Mouse (Mus musculus) neural tube, embryonic 12.5 days (tissue): ENCODE data around the gene Lrig2. TPM values are rescaled to one million over a fixed set of nuclear protein-coding genes. Genes with fewer than 3 reads are reported as not detected.

Source experiments
- ATAC-seq: fragments of 200-750 bp; cut with Nextera tagmentation; 2 replicates; pipeline ENCODE4 v1.8.0; 2017; ENCODE audit warnings: low read depth, mild to moderate bottlenecking, moderate TSS enrichment, moderate library complexity; ENCODE audit not compliant: low FRiP score
- H3K27ac ChIP-seq: fragments of 300-500 bp; sonication (generic); 2 replicates; pipeline ENCODE4 v1.5.1; 2016
- H3K27me3 ChIP-seq: fragments of 300-500 bp; sonication (generic); replicated peaks from 2 replicates; pipeline ENCODE4 v1.6.1; 2016; ENCODE audit warnings: mild to moderate bottlenecking
- H3K36me3 ChIP-seq: fragments of 300-500 bp; sonication (generic); 2 replicates; pipeline ENCODE4 v1.6.1; 2016; ENCODE audit warnings: mild to moderate bottlenecking
- H3K4me1 ChIP-seq: fragments of 300-500 bp; sonication (generic); 2 replicates; pipeline ENCODE4 v1.6.1; 2016
- H3K4me2 ChIP-seq: fragments of 300-500 bp; sonication (generic); replicated peaks from 2 replicates; pipeline ENCODE4 v1.6.1; 2016; ENCODE audit warnings: mild to moderate bottlenecking
- H3K4me3 ChIP-seq: fragments of 300-500 bp; sonication (generic); 2 replicates; pipeline ENCODE4 v1.5.1; 2016
- H3K9ac ChIP-seq: fragments of 300-500 bp; sonication (generic); 2 replicates; pipeline ENCODE4 v1.6.1; 2016; ENCODE audit warnings: mild to moderate bottlenecking
- H3K9me3 ChIP-seq: fragments of 300-500 bp; sonication (generic); 2 replicates; pipeline ENCODE4 v1.6.1; 2016; ENCODE audit warnings: mild to moderate bottlenecking
- WGBS: fragments of 180-500 bp; shearing (Covaris S2); methylation state at CpG from one replicate; pipeline ENCODE4 v1.1.7; 2016; 5-methylcytosine and 5-hydroxymethylcytosine counted together
- polyA plus RNA-seq: library from polyadenylated mRNA; unstranded; fragments of >200 nt; fragmentation: Nextera tagmentation; extraction: Ambion mirVana; gene quantifications from 2 replicates; pipeline ENCODE4 v1.2.1, GENCODE M21; 2016

Gene Lrig2
- polyA plus RNA-seq, 1 experiment from 2014 or later: 30.9 TPM

GRCm38 (mm10) chr3:104383681-104384341, 127.9 kb downstream of the Lrig2 start:
- 65% methylated on average over 9 of the region's 9 CpGs for WGBS
- Histone ChIP-seq H3K9me3 (no peaks in the 10 kb centered on the region), H3K36me3 (no peaks in the 10 kb centered on the region), H3K4me1 (no peaks in the 10 kb centered on the region), H3K27me3 (no peaks in the 10 kb centered on the region), H3K27ac (no peak overlapping the region), H3K4me2 (no peak overlapping the region), H3K9ac (no peak overlapping the region), H3K4me3 (no peak overlapping the region)
- no peak for ATAC-seq

GRCm38 (mm10) chr3:104378228-104378627, 133.5 kb downstream of the Lrig2 start:
- no peak overlapping the region for H3K9ac ChIP-seq
- H3K36me3 ChIP-seq: no peaks in the 10 kb centered on the region
- H3K4me2 ChIP-seq: no peak overlapping the region
- 76% methylated on average over 3 of the region's 3 CpGs for WGBS
- no peaks in the 10 kb centered on the region for H3K9me3 ChIP-seq
- H3K27ac ChIP-seq: no peak overlapping the region
- H3K27me3 ChIP-seq: no peaks in the 10 kb centered on the region
- H3K4me3 ChIP-seq: no peak overlapping the region
- H3K4me1 ChIP-seq: no peaks in the 10 kb centered on the region
- ATAC-seq: no peak

- H3K4me1 ChIP-seq: no peaks in the 10 kb centered on the region
- no peaks in the 10 kb centered on the region for H3K27me3 ChIP-seq
- no peaks in the 10 kb centered on the region for H3K36me3 ChIP-seq
- no peak overlapping the region for H3K4me2 ChIP-seq
- ATAC-seq: no peak
- H3K4me3 ChIP-seq: no peak overlapping the region
- WGBS: 83% methylated on average over 8 of the region's 8 CpGs
- H3K27ac ChIP-seq: no peak overlapping the region
- no peak overlapping the region for H3K9ac ChIP-seq
- no peaks in the 10 kb centered on the region for H3K9me3 ChIP-seq
Measured at GRCm38 (mm10) chr3:104373907-104374306, 137.8 kb downstream of the Lrig2 start.

- H3K9me3 ChIP-seq: no peaks in the 10 kb centered on the region
- no peak overlapping the region for H3K4me2 ChIP-seq
- no peak for ATAC-seq
- H3K4me1 ChIP-seq: 0 out of 2 replicates have a peak, but pooled peaks cover 4% of the 10 kb centered on the region
- no peak overlapping the region for H3K9ac ChIP-seq
- WGBS: 93% methylated on average over 2 of the region's 2 CpGs
- H3K4me3 ChIP-seq: no peak overlapping the region
- no peak overlapping the region for H3K27ac ChIP-seq
- no peaks in the 10 kb centered on the region for H3K36me3 ChIP-seq
- 0 out of 2 replicates have a peak, but pooled peaks cover 6% of the 10 kb centered on the region for H3K27me3 ChIP-seq
Measured at GRCm38 (mm10) chr3:104372374-104372773, 139.3 kb downstream of the Lrig2 start.

GRCm38 (mm10) chr3:104367912-104368311, 143.8 kb downstream of the Lrig2 start:
- Histone ChIP-seq H3K4me3 (no peak overlapping the region), H3K4me1 (0 out of 2 replicates have a peak, but pooled peaks cover 4% of the 10 kb centered on the region), H3K36me3 (no peaks in the 10 kb centered on the region), H3K27me3 (peaks cover 6% of the 10 kb centered on the region; the same call in 1 of the 2 replicates), H3K27ac (no peak overlapping the region), H3K9me3 (no peaks in the 10 kb centered on the region), H3K9ac (no peak overlapping the region), H3K4me2 (no peak overlapping the region)
- ATAC-seq: no peak
- 76% methylated on average over 2 of the region's 2 CpGs for WGBS

- Histone ChIP-seq H3K4me1 (no peaks in the 10 kb centered on the region), H3K36me3 (no peaks in the 10 kb centered on the region), H3K9me3 (no peaks in the 10 kb centered on the region), H3K4me3 (no peak overlapping the region), H3K27ac (no peak overlapping the region), H3K27me3 (peaks cover 3% of the 10 kb centered on the region), H3K4me2 (no peak overlapping the region), H3K9ac (no peak overlapping the region)
- 79% methylated on average over 8 of the region's 8 CpGs for WGBS
- ATAC-seq: no peak
Measured at GRCm38 (mm10) chr3:104361814-104362213, 149.9 kb downstream of the Lrig2 start.

- Histone ChIP-seq H3K27ac (no peak overlapping the region), H3K4me1 (no peaks in the 10 kb centered on the region), H3K4me2 (no peak overlapping the region), H3K27me3 (peaks cover 13% of the 10 kb centered on the region), H3K4me3 (no peak overlapping the region), H3K9ac (no peak overlapping the region), H3K36me3 (no peaks in the 10 kb centered on the region), H3K9me3 (no peaks in the 10 kb centered on the region)
- no peak for ATAC-seq
- WGBS: 82% methylated on average over 5 of the region's 5 CpGs
Measured at GRCm38 (mm10) chr3:104360325-104360724, 151.4 kb downstream of the Lrig2 start.

- H3K4me2 ChIP-seq: no peak overlapping the region
- H3K27me3 ChIP-seq: peaks cover 21% of the 10 kb centered on the region
- no peak for ATAC-seq
- no peak overlapping the region for H3K4me3 ChIP-seq
- no peak overlapping the region for H3K27ac ChIP-seq
- WGBS: 56% methylated on average over 8 of the region's 8 CpGs
- no peak overlapping the region for H3K9ac ChIP-seq
- H3K9me3 ChIP-seq: no peaks in the 10 kb centered on the region
- H3K36me3 ChIP-seq: no peaks in the 10 kb centered on the region
- H3K4me1 ChIP-seq: no peaks in the 10 kb centered on the region
Measured at GRCm38 (mm10) chr3:104359225-104360135, 152.2 kb downstream of the Lrig2 start.

GRCm38 (mm10) chr3:104358747-104359146, 153.0 kb downstream of the Lrig2 start:
- Histone ChIP-seq H3K4me3 (no peak overlapping the region), H3K4me1 (no peaks in the 10 kb centered on the region), H3K27ac (no peak overlapping the region), H3K27me3 (peaks cover 26% of the 10 kb centered on the region), H3K9me3 (no peaks in the 10 kb centered on the region), H3K9ac (no peak overlapping the region), H3K4me2 (no peak overlapping the region), H3K36me3 (no peaks in the 10 kb centered on the region)
- WGBS: 85% methylated on average over 5 of the region's 5 CpGs
- ATAC-seq: 0 out of 2 replicates have a peak, but pooled peaks have one; percentile 9

GRCm38 (mm10) chr3:104356106-104356505, 155.6 kb downstream of the Lrig2 start:
- ATAC-seq: no peak
- Histone ChIP-seq H3K4me1 (peaks cover 7% of the 10 kb centered on the region), H3K27me3 (peaks cover 33% of the 10 kb centered on the region), H3K9ac (no peak overlapping the region), H3K4me2 (no peak overlapping the region), H3K36me3 (no peaks in the 10 kb centered on the region), H3K27ac (no peak overlapping the region), H3K9me3 (no peaks in the 10 kb centered on the region), H3K4me3 (no peak overlapping the region)
- 94% methylated on average over 5 of the region's 5 CpGs for WGBS

- H3K27me3 ChIP-seq: peaks cover 30% of the 10 kb centered on the region
- H3K4me2 ChIP-seq: no peak overlapping the region
- H3K9me3 ChIP-seq: no peaks in the 10 kb centered on the region
- H3K4me3 ChIP-seq: no peak overlapping the region
- no peak overlapping the region for H3K27ac ChIP-seq
- 20% methylated on average over 3 of the region's 3 CpGs for WGBS
- no peaks in the 10 kb centered on the region for H3K36me3 ChIP-seq
- no peak overlapping the region for H3K9ac ChIP-seq
- no peak for ATAC-seq
- peaks cover 7% of the 10 kb centered on the region for H3K4me1 ChIP-seq
Measured at GRCm38 (mm10) chr3:104353884-104354283, 157.8 kb downstream of the Lrig2 start.

- WGBS: 32% methylated on average over 7 of the region's 7 CpGs
- Histone ChIP-seq H3K27me3 (peaks cover 38% of the 10 kb centered on the region), H3K4me2 (no peak overlapping the region), H3K9ac (no peak overlapping the region), H3K4me1 (peaks cover 7% of the 10 kb centered on the region), H3K36me3 (no peaks in the 10 kb centered on the region), H3K9me3 (no peaks in the 10 kb centered on the region), H3K27ac (no peak overlapping the region), H3K4me3 (no peak overlapping the region)
- no peak for ATAC-seq
Measured at GRCm38 (mm10) chr3:104352358-104353060, 159.2 kb downstream of the Lrig2 start.
